Mouse (Mus musculus): ENCODE results near the gene Mafk.

GRCm38 (mm10) chr5:139781406-139781805 lies 9.9 kb upstream of the Mafk start:
- TF ChIP-seq CTCF (conservative IDR thresholded peaks at IDR 0.05; ENCODE audit: low read length) (no peak), NANOG (IDR thresholded peaks at IDR 0.05; ENCODE audit: borderline replicate concordance, low read length) (no peak)

Data from E14TG2a.4 (cell line).